Mouse (Mus musculus) left cerebral cortex, postnatal 25 days (tissue): Measurements from ENCODE around the gene Rpsa. TPM values are rescaled to one million over a fixed set of nuclear protein-coding genes. Genes with fewer than 3 reads are reported as not detected.

Experiments
- DNase-seq, 2 experiments: peaks; one replicate each; pipeline ENCODE4 v3.0.0; 2022; ENCODE audit warnings: low spot score in 2 of 2, mixed read lengths in 1 of 2
- intact Hi-C: fragments of 180-260 bp; cut with DNase I; formaldehyde crosslinking; loops from one replicate; pipeline ENCODE4 v1.15.1; 2025
- total RNA-seq, 2 experiments: library from RNA; stranded (reverse); gene quantifications; 2 replicates each; pipeline ENCODE4 v1.2.3; 2021

Gene Rpsa
- total RNA-seq, 2 experiments from 2014 or later = 397 to 401 TPM

GRCm38 (mm10) chr9:120111156-120111945 is 16.1 kb upstream of the Rpsa start:
- intact Hi-C loops = no loop called here
- no peak for DNase-seq

DNA sequence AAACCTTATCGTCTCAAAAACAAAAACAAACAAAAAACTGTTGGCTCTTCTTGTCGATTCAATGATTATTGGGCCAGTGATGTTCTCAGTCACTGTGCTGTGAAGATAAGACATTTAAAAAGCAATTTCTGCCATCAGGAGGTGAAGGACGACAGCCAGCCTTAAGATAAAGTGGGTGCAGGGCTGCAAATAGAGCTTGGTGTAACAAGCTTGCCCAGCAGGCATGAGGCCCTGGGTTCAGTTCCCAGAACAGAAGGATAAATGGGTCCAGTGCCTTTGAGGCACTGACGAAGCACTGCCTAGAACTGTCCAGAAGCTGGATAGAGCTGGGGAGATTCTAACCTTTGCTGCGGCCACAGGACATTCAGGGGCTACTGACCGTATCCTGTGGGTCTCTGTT is 15.0 kb upstream of the Rpsa start:
- intact Hi-C loops = no loop called here
- no peak for DNase-seq

DNA sequence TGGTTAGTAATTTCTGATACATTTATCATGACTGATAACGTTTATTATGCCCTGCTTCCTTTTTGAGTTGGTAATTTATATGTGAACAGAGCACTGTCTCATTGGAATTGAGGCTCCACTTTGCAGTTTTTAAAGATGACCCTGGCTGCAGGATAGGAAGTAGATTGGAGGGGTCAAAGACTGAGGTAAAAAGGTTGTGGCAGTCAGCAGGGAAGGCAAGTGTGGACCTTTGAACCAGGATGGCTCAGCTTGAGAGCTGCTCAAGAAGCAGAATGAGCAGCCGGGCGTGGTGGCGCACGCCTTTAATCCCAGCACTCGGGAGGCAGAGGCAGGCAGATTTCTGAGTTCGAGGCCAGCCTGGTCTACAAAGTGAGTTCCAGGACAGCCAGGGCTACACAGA is 14.0 kb upstream of the Rpsa start:
- intact Hi-C loops = no loop called here
- no peak for DNase-seq

DNA sequence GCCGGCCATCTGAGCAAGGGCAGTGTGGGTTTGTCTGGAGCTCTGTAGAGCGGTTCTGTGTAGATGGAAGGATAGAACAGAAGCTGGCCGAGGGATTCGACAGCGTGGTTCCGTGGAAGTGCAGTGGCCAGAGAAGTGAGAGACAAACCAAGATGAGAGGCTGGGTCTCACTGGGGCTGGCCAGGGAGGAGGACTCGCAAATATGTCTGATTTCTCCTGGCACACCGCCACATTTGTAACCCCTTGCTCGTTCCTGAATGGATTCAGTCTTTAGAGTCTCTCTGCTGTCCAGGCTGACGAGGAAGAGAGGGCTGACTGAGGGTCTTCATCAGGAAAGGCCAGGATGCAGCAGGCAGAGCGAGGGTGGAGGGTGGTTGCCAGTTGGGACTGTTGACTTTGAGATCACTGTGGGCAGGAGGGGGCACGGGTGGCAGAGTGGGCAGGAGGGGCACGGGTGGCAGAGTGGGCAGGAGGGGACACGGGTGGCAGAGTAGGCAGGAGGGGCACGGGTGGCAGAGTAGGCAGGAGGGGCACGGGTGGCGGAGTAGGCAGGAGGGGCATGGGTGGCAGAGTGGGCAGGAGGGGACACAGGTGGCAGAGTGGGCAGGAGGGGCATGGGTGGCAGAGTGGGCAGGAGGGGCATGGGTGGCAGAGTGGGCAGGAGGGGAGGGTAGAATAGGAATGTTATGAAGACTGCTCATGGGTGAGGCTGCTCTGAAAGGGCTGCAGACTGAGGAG is 13.3 kb upstream of the Rpsa start:
- intact Hi-C loops = no loop called here
- DNase-seq = no peak

DNA sequence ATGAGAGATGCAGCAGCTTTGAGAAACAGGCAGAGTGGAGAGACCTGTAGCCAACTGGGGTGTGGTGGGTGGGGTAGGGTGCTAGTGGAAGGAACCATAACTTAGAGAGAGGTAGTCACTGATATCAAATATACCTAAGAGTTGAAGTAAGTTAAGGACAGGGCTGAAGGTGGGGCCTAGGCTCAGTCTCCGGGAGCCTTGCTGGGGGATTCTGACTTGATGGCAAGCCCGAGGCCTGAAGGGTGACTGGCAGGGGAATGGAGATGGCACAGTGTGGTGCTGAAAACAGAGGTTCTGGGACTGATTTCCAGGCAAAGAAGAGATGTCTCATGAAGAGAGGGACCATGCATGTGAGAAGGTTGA is 12.7 kb upstream of the Rpsa start:
- intact Hi-C loops = no loop called here
- no peak for DNase-seq

DNA sequence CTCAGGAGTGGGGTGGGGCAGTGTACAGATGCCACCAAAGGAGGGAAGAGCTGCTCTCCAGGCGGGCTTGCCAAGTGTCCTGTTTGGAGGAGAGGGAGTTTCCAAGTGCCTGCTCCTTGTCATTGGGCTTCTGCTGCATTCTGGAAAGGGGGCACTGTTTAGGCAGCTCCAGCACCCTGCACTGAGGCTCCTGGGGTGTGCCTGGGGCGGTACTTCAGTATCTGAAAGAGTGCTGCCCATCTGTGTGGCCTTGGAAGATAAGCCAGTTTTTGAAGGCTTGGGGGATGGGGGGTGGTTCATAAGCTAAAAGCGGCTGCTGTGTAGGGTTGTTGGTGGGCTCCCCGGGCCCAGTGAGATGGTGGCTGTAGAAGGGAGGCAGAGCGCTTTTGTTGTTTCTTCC is 11.9 kb upstream of the Rpsa start:
- DNase-seq = no peak
- intact Hi-C loops = no loop called here

- no peak for DNase-seq
- intact Hi-C loops = no loop called here
Measured at GRCm38 (mm10) chr9:120116184-120116624, 11.3 kb upstream of the Rpsa start.

DNA sequence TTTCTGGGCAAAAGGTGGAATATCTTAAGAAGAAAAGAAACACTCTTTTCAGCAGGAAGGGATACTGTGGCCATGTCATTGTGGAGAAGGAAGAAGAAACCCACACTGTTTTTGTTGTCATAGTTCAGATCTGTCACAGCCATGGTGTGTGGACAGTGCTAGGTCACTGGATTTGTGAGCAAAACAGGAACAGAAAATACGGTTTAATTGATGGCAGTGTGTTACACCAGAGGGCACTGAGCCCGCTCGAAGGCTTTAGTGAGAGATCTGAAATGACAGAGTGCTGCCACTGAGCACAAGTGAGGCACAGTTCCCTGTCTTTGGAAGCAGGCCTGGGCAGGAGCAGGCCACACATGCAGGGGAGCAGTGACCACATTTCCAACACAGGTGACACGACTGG is 9.3 kb upstream of the Rpsa start:
- intact Hi-C loops = no loop called here
- DNase-seq = no peak

DNA sequence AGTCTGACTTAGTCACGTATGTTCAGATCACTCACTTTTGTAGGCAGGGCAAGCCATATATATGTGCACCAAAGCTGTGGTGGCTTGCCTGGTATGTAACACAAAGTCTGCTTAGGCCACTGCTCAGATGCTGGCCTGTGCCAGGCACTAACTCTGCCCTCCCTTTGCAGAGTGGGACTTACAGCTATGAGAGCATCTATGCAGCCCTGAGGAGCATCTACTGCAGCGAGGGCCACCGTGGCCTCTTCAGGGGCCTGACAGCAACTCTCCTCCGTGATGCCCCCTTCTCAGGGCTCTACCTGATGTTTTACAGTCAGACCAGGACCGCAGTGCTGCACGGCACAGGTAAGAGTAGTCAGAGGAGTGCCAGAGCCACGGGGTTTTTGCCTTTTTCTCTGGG is 7.0 kb upstream of the Rpsa start:
- intact Hi-C loops = no loop called here
- DNase-seq = no peak

- no peak for DNase-seq
- intact Hi-C loops = no loop called here
Measured at GRCm38 (mm10) chr9:120126868-120127267, 621 bp upstream of the Rpsa start.

DNA sequence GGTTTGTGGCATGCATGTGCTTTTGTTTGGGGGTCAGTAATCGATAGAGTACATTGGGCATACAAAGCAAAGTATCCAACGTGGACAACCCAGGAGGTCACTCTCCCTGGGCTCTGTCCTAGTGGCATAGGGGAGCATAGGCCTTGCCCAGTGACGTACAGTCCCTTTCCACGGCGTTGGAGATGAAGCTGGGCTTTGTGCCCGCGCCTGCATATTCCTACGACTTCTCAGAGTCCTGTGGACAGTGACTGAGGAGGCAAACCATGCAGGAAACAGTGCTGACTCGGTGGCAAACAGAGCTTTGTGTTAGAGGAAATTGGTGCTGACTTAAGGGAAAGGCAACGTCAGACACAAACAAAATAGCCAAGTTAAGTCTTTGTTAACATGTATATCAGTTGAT is 1.8 kb downstream of the Rpsa start:
- no peak for DNase-seq
- intact Hi-C loops = no loop called here

- no peak for DNase-seq
- intact Hi-C loops = no loop called here
Measured at GRCm38 (mm10) chr9:120131784-120132288, 4.3 kb downstream of the Rpsa start.

DNA sequence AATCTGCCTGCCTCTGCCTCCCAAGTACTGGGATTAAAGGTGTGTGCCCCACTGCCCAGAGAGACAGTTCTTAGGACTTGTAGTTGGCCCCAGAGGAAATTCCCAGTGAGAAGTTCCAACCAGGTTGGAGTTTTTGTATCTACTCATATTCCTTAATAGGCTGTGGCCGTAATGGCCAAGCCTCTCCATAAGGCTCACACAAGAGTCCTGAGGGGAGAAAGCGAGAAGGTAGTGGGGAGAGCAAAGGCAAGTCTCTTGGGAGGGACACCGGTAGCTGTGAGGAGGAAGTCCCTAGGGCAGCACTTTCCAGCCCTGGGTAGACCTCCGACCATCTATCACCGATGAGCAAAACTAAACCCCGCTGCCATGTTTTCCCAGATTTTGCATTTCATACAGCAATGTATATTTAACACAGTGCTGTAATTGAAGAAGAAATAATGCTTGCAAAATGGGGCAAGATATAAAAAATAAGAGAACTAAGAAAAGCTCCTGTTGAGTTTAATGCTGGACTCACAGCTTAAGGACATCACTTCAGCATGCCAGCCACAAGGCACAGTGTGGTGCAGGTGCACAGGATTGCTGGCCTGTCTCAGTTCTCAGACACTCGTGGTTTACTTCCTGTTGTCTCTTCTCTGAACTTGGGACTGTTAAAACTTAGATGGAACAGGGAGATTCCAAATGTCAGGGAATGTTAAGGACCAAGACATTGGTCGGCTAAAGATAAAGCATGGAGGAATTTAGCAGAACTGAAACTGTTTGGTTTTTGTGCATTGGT is 5.7 kb downstream of the Rpsa start:
- intact Hi-C loops = no loop called here
- DNase-seq = no peak

DNA sequence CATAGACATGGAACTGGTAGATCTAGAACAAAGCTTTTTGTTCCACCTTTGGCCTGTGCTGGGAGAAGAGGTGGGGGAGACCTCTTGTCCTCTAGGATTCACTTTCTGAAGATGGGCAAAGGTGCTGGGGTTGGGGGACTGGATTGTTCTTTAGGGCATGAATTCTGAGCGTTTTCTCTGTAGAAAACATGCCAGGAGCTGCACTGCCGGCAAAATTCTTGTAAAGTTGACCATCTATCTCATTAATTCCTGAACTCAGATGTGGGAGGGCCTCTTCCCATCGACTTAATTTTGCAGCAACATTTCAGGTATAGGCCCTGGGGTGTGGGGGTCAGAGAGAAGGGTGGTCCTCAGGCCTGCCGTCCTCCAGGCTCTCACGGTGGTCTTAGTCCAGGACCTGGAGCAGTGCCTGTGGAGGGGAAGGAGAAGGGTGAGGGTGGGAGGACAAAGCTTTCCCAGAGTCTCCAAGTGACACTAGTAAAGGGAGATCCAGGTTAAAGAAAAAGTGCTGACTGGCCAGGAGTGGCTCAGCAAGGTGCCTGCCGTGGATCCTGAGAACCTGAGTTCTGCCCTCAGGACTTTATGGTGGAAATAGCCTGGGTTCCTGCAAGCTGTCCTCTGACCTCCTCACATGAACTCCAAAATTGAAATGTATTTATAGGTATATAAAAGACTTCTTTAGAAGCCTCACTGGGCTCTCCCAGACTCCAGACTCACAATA is 6.4 kb downstream of the Rpsa start:
- no peak for DNase-seq
- intact Hi-C loops = no loop called here

DNA sequence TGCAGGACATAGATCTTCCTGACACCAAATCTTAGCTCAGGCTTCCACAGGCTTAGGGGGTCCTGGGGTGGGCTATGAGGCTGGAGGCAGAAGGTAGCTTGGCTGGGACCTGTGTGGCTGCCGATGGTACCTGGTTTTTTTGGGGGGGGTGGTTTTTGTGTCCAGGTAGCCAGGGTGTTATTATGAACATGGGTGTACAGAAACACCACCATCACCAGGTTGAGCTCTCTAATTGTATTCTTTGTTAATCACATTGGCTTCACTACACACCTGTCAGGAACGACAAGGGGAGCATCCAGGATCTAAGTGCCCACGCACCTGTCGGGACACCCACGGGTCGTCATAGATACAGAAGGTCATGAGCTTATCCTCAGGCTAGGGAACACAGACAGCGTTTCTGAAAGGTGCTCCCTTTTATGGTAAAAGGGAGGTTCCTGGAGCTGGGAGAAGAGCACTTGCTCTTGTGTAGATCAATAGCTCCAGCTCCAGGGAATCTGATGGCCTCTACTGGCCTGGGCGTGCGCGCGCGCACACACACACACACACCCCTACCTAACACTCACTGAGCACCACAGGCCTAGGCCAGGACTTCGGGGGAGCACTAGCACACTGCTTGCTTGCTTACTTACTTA is 7.2 kb downstream of the Rpsa start:
- intact Hi-C loops = no loop called here

GRCm38 (mm10) chr9:120135454-120135853 is 8.0 kb downstream of the Rpsa start:
- intact Hi-C loops = no loop called here

More for the DNA sequence above, 7.2 kb downstream of the Rpsa start:
- DNase-seq = no peak

GRCm38 (mm10) chr9:120140652-120141051 is 13.2 kb downstream of the Rpsa start:
- peak; percentile 78 to 87 for DNase-seq
- intact Hi-C loops = loop anchor here (1.0 to 2.0 kb wide), 3 partner anchors 31 to 356 kb away; no protein-coding TSS in a partner anchor

More at GRCm38 (mm10) chr9:120135454-120135853, 8.0 kb downstream of the Rpsa start:
- no peak for DNase-seq

DNA sequence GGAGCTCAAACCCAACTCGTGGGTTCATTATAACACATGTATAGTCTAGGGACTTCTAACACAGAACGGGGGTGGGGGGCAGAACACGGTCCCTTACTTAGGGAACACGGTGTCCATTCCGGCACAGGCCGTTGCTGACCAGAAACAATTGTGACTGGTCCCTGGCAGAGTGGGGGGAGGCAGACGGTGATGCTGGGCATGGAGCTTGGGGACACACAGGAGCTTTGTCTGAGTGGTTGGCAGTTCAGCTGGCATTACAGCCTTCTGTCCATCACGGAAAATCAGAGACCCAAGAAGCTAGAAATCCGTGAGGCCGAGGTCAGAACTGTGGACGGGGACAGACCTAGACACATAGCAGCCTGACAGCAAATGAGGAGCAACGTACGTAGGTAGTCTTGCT is 17.0 kb downstream of the Rpsa start:
- peak in 1 of 2 experiments; percentile 16 for DNase-seq
- intact Hi-C loops = no loop called here

- intact Hi-C loops = no loop called here
- DNase-seq = peak in 1 of 2 experiments; percentile 25
Measured at GRCm38 (mm10) chr9:120149222-120149828, 21.8 kb downstream of the Rpsa start, which contains the start of gene Mobp. Mobp (plus strand) TSS chr9:120149707.
